Mouse (Mus musculus): Measurements from ENCODE around the gene Irx5. TPM values are rescaled to one million over a fixed set of nuclear protein-coding genes. Genes with fewer than 3 reads are reported as not detected.

The Irx5 gene
- total RNA-seq, 1 experiment from 2014 or later = not detected

DNA sequence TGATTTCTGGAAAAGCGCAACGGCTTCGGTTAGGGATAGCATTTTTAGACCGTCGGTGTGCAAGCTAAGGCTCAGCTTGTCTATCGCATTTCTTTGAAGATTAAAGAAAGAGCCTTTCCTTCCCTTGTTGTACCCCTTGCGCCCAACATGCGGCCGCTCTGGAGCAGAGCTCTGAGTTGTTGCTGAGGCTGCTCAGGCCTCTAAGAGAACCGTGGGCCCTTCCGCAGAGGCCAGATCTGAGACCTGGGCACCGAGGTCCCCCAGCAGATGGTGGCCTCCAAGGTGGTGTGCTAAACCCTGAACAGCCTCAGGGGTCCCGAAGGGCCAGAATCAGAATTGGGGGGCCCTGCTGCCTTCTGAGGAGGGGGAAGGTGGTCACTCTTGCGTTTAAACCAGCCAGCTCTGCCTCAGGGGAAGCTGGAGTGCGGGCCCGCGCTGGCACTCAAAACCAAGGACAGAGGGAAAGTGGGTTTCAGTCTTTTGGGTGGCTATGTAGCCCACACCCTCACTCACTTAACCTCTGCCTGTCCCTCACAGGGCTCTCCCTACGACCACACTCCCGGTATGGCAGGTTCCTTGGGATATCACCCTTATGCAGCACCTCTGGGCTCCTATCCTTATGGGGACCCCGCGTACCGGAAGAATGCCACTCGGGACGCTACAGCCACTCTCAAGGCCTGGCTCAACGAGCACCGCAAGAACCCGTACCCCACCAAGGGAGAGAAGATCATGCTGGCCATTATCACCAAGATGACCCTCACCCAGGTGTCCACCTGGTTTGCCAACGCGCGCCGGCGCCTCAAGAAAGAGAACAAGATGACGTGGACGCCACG, 1.8 kb downstream of the Irx5 start:
- ATAC-seq (ENCODE audit: extremely low read depth, insufficient number of reproducible peaks, low FRiP score, poor library complexity, severe bottlenecking) = no peak

DNA sequence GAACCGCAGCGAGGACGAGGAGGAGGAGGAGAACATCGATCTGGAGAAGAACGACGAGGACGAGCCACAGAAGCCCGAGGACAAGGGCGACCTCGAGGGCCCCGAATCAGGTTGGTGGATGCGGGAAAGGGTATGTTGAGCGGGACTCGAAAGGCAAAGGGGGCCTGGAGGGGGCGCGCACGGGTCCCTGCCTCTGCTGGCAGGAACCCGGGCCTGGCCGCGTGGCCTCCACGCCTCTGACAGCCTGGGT, 2.3 kb downstream of the Irx5 start:
- no peak for ATAC-seq (ENCODE audit: extremely low read depth, insufficient number of reproducible peaks, low FRiP score, poor library complexity, severe bottlenecking)

DNA sequence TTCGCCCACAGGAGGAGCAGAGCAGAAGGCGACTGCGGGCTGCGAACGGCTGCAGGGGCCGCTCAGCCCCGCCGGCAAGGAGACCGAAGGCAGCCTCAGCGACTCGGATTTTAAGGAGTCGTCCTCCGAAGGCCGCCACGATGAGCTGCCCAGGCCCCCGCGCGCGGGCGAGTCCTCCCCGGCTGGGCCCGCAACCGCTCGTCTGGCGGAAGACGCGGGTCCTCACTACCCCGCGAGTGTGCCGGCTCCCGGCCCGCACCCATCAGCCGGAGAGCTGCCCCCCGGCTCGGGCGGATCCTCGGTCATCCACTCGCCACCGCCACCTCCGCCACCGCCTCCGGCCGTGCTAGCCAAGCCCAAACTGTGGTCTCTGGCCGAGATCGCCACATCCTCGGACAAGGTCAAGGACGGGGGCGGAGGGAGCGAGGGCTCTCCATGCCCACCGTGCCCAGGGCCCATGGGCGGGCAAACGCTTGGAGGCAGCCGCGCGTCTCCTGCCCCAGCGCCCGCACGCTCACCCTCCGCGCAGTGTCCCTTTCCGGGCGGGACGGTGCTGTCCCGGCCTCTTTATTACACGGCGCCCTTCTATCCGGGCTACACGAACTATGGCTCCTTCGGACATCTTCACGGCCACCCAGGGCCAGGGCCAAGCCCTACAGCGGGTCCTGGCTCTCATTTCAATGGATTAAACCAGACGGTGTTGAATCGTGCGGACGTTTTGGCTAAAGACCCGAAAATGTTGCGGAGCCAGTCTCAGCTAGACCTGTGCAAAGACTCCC, 2.8 kb downstream of the Irx5 start:
- no peak for ATAC-seq (ENCODE audit: extremely low read depth, insufficient number of reproducible peaks, low FRiP score, poor library complexity, severe bottlenecking)

DNA sequence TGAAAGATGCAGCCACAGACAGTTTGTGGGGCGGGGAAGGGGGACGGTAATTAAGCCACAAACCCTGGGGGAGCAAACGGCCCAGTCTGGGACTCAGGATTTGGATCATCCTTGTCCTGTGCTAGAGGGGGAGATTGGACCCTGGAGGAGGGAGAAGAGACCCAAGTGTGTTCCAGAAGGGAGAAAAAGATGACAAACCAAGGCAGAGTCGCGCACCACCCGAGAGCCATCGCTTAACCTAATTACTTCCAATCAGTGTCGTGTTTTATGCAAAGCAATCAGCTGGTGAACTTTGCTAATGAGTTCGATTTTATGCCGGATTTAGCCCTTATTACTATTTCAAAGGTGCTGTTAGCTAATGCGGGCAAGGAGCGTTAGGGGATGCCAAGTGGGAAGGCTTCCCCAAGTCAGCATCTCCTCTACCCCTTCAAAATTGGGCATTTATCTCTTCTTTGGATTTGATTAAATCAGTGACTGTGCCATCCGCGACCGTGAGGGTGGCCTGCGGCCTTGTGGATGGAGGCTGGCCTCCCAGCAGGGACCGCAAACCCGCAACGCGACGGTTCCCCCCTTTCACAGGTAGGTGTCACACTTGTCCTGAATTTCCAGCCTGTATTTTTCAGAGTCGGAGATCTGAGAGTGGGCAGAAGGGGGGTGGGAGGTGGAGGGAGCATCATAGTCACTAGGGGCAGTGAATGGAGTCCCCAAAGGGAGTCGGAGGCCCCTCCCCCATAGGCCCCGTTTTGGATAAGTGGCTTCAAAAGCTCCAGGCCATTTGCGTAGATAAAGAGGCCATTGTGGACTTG, 4.3 kb downstream of the Irx5 start:
- no peak for ATAC-seq (ENCODE audit: extremely low read depth, insufficient number of reproducible peaks, low FRiP score, poor library complexity, severe bottlenecking)

DNA sequence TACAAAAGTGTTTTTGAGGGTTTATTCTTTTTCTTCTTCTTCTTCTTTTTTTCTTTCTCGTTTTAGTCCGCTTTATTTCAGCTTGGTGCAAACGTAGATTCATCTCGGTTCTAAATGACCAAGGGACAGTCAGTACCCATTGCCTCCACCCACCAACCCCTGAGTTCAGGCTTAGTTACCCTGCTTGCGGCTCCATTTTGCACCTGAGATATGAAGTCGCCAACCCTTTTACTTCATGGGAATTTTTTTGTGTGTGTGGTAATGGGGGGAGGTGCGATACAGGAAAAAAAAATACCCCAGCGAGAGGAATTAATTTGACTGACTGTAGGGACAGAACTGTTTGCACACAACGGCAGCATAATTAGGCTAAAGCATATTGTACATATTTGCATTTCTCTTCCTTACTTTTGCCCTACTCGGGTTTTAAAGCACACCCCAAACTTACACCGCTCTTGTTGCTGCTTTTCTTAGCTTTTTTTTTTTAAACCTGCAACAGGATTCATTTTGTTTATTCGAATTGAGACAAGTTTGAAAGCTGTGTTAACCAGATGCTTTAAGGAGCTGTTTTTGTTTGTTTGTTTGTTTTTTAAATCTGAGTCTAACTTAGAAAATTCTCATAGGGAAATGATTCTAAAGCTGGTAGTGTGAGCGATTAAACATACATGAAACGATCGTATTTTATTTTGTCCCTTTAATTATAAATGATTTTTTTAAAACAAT, 5.1 kb downstream of the Irx5 start:
- no peak for ATAC-seq (ENCODE audit: extremely low read depth, insufficient number of reproducible peaks, low FRiP score, poor library complexity, severe bottlenecking)

DNA sequence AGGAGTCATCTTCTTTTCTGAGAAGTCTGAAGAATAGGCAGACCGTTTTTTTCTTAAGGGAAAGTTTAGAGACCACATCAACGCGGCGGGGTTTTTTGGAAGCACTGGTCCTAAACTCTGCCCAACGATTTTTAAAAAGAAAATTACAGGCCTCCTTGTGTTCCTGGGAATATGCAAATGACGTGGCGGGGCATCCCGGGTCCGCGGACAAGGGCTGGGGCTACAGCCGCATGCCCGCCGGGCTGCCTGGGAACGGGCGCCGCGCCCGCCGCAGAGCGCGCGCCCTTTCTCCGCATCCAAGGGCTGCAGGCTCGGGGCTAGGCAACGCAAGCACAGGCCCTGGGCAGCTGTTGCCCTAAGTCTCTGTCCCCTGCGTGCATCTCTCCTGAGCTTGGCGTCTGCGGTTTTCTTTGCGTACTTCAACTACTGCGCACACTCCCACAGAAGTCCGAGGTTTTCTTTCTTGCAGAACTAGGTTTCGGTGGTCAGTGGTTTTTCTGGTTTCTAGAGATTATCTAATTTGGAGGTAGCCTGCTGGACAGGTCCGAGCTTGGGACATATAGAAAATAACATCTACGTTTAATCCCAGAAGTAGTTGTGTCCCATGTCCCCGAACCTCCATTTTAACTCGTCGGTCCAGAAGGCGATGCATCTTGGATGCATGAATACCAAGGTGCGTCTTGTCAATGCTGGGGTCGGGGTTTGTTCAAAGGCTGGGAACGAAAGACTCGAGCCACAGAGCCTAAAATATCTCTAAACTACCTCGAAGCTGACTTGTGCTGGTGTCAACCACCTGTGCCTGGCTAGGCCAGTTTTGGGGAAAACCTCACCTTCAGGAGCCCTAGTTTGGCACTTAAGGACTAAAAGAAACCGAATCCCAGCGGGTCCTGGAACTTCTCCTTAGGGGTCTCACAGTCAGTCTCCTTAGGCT, 6.1 kb downstream of the Irx5 start:
- ATAC-seq (ENCODE audit: extremely low read depth, insufficient number of reproducible peaks, low FRiP score, poor library complexity, severe bottlenecking) = no peak

DNA sequence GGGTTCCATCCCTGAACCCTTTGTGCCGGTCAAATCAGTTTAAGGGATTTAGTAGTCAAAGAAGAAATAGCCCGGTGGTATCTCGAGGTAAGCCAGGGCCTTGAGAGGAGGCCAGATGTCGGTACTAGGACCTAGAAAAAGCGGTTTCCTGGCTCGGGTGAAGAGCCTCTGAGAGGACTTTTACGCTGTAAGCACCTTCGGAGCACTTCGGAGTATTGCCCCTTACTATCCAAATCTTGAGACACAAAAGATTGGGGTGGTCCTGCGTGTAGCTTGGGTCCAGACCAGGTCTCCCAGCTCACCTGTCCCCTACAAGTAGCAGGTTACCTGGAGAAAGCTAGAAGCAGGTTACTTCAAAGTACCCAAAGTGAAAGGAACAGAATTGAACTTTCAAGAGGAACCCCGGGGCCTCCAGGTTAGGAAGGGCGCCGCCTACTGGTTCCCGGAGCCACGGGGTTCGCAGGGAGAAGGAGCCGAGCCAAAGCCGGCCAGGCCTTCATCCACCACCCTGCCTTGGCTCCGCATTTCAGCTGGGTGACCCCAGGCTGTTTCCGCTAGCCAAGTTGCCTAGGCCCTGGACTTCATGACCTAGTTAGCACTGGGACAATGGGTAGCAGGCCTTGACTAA, 6.8 kb downstream of the Irx5 start:
- no peak for ATAC-seq (ENCODE audit: extremely low read depth, insufficient number of reproducible peaks, low FRiP score, poor library complexity, severe bottlenecking)

DNA sequence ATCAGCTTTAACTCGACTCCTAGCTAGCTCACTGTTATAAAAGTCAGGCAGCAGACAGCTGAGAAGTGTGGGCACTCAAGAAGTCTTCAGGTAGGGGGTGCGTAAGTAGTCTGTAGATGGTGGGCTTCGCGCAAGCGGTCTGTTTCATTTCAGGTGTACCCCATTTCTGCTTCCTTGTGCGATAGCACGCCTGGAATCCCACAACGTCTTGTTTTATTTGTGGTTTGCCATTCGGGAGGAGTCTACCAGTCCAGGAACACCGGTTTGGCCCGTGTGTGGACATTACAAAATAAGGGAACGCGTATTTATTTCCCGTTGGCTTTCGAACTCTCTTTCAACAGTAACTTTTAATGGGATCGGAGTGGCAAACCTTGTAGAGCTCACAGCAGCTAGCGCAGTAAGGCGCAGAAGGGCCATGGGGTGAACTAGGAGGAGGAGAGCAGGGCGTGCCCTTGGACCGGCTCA, 7.4 kb downstream of the Irx5 start:
- ATAC-seq (ENCODE audit: extremely low read depth, insufficient number of reproducible peaks, low FRiP score, poor library complexity, severe bottlenecking) = no peak

DNA sequence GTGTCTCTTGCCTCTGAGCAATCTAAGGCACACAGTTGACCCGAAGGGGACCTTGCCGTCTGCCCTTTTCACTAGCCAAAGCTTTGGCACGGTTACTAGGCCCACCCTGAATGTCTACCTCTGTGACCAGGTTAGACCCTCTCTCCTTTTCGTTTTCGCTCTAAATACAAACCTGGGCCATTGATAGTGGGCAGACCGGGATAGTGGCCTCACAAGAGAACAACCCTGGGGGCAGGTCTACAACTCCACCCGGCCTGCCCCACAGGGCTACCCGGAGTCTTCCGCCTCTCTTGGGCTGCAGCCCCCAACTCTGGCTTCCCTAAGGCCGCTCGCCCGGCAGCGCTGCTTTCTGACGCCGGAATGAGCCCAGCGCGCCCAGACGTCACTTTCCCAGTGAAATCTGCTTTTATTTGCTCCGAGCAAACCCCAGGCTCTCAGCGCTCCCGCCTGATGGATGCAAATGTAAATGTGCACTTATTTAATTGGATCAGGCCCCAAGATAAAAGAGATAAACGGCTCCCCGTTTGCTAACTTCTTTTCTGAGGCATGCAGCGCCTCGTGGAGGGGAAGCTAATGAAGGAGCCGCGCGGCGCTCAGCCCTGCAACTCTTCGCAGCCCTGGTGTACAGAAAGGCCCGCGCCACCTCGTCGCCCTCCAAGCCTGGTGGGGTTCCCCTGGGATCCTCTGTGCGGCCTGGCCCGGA, 8.0 kb downstream of the Irx5 start:
- no peak for ATAC-seq (ENCODE audit: extremely low read depth, insufficient number of reproducible peaks, low FRiP score, poor library complexity, severe bottlenecking)

DNA sequence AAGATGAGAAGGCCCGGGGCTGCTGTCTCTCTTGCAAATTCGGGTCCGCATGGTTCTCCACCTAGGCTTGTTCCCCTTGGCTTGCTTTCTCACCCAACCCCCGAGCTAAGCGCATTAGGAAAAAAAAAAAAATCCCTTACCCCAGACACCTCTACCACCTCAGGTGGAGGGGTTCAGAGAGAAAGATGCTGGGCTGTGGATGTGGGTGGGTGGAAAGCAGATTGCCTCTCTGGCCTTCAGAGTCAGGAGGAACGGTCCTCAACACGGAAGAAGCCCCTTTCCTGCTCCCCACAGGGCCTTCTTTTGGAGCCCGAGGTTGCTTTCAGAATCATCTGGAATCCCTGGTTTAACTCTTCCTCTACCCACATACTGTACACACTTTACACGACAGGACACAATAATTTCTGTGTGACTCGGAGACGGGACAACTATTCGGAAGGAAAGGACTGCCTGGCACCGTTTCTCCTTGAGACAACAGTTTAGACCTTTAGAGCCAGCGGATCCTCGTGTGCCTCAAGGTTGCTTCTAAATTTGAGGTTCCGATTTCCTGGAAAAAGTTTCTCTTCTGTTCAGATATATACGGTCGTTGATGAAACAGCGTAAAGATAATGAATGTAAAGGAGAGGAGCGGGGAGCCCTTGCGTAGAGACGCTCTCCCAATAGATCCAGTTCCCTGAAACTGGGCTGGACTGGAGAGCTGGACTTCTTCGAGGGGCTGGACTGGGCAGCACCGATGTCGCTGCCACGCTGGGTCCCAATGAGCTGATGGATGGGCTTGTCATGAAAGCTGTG, 8.7 kb downstream of the Irx5 start:
- no peak for ATAC-seq (ENCODE audit: extremely low read depth, insufficient number of reproducible peaks, low FRiP score, poor library complexity, severe bottlenecking)

DNA sequence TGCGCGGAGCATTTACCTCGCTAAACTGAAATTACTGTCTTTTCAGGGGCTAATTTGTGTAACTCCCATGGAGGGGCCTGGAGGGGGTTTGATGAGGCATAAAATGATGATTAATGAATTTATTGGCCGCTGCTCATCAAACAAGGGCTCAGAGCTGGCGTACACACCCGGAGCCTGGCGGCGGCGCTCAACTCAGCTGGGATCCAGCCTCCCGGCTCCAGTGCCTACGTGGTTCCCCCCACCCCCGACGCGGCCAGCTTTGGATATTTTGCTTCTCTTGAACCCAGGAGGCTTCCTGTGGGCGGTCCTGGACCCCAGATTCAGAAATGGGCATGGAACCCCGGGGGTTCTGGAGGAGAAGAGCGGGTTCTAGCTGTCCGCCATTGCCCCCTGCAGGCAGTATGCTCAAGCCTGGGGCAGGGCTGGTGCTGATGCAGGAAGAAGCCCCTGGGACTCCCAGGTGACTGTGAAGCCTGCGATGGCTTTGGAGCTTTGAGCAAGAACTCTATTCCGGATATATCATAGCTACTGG, 9.4 kb downstream of the Irx5 start:
- ATAC-seq (ENCODE audit: extremely low read depth, insufficient number of reproducible peaks, low FRiP score, poor library complexity, severe bottlenecking) = no peak; the same call in 1 of the 2 replicates

DNA sequence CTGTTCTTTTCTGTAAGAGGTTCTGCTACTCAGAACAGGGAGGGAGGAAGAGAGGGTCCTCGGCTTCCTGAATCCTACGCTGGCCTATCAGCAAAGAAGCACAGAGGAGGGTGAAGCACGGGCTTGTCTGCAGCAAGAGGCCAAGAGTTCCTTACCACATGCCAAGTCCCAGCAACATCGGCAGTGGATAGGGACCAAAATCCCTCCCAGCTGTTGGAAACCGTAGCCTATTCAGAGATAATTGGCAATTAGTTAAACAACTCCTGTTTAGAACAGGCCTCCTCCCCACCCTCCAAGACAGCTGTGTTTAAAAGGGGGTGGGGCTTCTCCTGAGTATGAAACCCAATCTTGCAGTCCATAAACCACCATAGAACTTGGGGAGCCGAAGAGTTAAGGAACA, 22.1 kb downstream of the Irx5 start:
- ATAC-seq (ENCODE audit: extremely low read depth, insufficient number of reproducible peaks, low FRiP score, poor library complexity, severe bottlenecking) = no peak

DNA sequence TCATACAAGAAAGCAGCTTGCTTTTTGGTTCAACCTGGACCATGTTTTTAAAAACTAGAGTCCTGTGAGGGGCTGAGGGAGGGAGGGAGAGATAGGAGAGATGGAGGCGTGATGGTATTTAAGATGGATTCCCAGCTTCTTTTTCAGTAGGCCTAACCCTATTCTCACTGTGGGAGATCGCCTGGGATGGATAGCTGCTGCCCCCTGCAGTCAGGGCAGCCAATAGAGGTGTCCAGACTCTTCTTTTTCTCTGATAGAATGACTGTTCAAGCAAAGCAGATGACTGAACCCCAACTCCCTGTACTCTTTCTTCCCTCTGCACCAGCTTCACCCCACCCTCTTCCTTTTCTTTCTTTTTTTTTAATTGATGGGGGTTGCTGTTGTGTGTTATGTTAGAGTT, 23.1 kb downstream of the Irx5 start:
- no peak for ATAC-seq (ENCODE audit: extremely low read depth, insufficient number of reproducible peaks, low FRiP score, poor library complexity, severe bottlenecking)

DNA sequence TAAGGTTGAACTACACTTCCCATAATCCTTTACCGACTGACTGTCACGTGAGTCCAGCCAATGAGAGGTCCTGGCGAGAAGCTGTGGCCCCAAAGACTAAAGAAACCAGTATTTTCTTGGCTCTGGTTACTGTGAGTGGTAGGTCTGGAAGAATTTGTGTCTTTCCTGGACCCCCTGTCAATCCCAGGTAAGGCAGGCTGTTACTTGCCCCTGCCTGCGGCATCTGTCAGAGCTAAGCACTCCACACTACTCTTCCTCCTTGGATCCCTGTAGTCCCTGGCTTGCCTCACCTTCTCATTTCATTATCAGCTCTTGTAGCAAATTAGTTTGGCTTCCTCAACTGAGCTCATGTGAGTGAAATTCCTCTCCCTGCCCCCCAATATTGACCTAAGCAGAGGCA, 30.5 kb downstream of the Irx5 start:
- no peak for ATAC-seq (ENCODE audit: extremely low read depth, insufficient number of reproducible peaks, low FRiP score, poor library complexity, severe bottlenecking)

DNA sequence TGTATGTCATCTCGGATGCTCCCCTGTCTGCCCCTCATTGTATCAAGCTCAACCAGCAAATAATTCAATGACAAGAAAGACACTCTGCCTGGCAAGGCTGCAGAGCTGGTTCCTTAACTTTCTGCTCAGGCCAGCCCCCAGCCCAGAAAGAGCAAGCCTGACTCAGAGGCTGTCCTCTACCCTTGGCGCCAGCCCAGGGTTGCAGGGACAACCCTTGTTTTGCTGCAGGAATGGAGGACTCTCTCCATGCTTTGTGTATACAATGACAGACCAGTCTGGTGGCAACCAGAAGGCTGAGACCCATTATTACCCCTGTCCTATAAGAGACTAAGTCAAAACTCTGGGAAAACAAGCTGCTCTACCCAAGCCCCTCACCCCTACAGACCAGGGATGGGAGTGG, 46.8 kb downstream of the Irx5 start:
- no peak for ATAC-seq (ENCODE audit: extremely low read depth, insufficient number of reproducible peaks, low FRiP score, poor library complexity, severe bottlenecking)

DNA sequence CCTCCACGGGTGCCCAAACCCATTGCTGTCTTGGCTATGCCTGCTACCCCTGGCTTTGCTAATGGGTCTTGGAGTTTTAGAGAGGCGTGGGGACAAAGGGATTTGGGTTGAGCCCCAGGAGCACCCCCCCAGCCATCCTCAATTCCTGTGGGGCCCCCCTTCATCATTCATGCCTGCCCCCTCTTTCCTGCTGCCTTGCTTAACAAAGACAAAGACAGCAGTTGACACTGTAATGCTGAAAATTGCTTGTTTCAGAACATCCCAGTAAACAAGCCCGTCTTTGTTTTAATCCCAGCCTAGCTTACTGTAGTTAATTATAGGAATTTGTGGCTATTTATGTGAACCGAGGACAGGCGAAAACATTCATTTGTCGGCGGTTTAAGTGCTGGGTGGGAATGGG, 50.7 kb downstream of the Irx5 start:
- ATAC-seq (ENCODE audit: extremely low read depth, insufficient number of reproducible peaks, low FRiP score, poor library complexity, severe bottlenecking) = no peak

Data from neutrophil, adult 5-6 weeks (primary cell).